Mouse (Mus musculus) lung, adult 2 months (tissue): ENCODE data around the gene Gm28305. TPM values are rescaled to one million over a fixed set of nuclear protein-coding genes. Genes with fewer than 3 reads are reported as not detected.
A peak's percentile ranks its signal among the peaks of the same experiment; 100 is the strongest.

Experiments
- DNase-seq: peaks from one replicate; pipeline ENCODE4 v3.0.0; 2022
- H3K4me1 ChIP-seq: fragments of 200-500 bp; 2 replicates; pipeline ENCODE4 v1.6.1; 2011; ENCODE audit warnings: low read length; ENCODE audit not compliant: control insufficient read depth, insufficient read depth
- H3K4me3 ChIP-seq: fragments of 200-500 bp; replicated peaks from 2 replicates; pipeline ENCODE3; 2011; ENCODE audit warnings: low read depth, mild to moderate bottlenecking, control low read depth, low read length; ENCODE audit errors: extremely low read depth
- CTCF ChIP-seq: fragments of 200-500 bp; IDR thresholded peaks from 2 replicates; pipeline ENCODE4 v1.5.1; 2011; ENCODE audit warnings: mild to moderate bottlenecking, low read length, control low read depth; ENCODE audit not compliant: insufficient read depth
- POLR2A ChIP-seq: fragments of 200-500 bp; IDR thresholded peaks from 2 replicates; pipeline ENCODE4 v1.6.1; 2011; ENCODE audit warnings: low read depth, mild to moderate bottlenecking, control low read depth, low read length, borderline replicate concordance; ENCODE audit errors: extremely low read depth
- WGBS: fragments of 180-500 bp; shearing (Covaris S2); methylation state at CpG from one replicate; pipeline ENCODE4 v1.1.7; 2018; 5-methylcytosine and 5-hydroxymethylcytosine counted together
- polyA plus RNA-seq: library from polyadenylated mRNA; depleted of rRNA; stranded (reverse); fragments of >200 nt; gene quantifications from 2 replicates; pipeline ENCODE4 v1.2.3, GENCODE M21; 2012

Gm28305 gene
- polyA plus RNA-seq, 1 experiment = not detected

DNA sequence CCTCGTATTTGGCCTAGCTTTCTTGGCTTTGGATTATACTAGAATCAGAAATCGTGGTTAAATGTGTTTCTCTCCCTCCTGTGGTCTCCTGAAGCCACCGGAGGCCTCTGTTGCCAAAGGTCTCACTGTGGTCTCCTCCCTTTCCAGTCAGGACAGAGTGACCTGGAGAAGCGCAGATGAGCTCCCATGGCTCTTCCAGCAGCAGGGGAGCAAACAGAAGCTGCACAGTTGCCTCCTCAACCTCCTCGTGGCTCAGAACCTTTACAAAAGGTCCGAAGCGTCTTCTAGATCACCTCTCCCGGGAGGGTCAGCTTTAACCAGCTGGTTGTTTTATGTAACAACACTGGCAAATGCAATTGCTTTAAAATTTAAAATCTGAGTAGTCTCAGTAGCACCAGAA lies 6.2 kb upstream of the Gm28305 start:
- Histone ChIP-seq H3K4me3 (no peak overlapping the region), H3K4me1 (no peaks in the 10 kb centered on the region)
- TF ChIP-seq POLR2A (no peak), CTCF (no peak)
- WGBS = 78% methylated on average over 8 of the region's 8 CpGs
- no peak for DNase-seq

DNA sequence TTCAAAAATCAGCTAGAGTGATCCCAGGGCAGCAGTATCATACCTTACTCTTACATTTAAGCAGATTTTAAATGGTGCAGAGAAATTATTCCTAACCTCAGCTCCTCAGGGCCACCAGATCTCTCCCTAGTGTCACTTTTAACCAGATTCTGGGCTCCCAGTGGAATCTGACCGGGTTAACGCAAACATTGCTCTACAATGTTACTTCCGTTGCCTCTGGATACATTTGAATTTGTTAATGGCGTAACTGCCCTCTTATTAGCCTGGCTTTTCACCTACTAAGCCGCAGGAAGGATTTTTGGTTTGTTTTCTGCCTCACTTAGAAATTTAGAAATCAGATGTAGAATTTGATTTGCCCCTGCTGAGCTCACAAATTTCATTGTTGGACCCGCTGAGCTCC lies 5.7 kb upstream of the Gm28305 start:
- H3K4me3 ChIP-seq = no peak overlapping the region
- H3K4me1 ChIP-seq = no peaks in the 10 kb centered on the region
- TF ChIP-seq POLR2A (no peak), CTCF (no peak)
- WGBS = 79% methylated on average over 6 of the region's 6 CpGs
- DNase-seq = no peak

DNA sequence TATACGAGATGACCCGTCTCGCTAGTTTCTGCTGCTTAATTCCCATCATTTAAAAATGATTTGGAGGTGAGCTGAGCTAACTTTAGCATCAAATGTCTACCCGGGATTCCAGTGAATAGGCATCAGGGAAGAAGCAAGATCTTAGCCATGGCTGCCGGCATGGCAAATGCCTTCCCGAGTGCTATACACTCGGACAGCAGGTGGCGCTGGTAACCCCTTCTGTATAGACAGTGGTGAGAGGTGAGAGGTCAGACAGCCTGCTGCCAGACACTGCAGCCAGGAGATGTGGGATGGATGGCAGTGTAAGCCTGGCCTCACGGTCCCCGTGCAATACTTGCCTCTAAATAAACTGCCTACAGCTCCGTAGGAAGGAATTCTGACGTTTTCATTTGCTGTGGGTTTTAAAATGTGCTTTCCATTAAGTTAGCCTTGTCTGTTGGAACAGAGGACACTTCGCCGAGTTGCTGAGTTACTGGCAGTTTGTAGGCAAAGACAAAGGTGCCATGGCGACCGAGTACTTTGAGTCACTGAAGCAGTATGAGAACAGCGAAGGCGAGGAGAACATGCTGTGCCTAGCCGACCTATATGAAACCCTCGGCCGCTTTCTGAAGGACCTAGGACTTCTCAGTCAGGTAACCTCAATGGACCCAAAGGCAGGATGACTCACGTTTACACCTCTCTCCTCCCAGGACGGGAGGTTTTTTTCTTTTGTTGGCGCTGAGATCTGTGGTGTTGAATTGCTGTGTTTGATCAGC lies 5.0 kb upstream of the Gm28305 start:
- Histone ChIP-seq H3K4me1 (no peaks in the 10 kb centered on the region), H3K4me3 (no peak overlapping the region)
- WGBS = 53% methylated on average over 24 of the region's 24 CpGs
- peak; percentile 79 for TF ChIP-seq CTCF
- TF ChIP-seq POLR2A = no peak
- peak; percentile 73 for DNase-seq

DNA sequence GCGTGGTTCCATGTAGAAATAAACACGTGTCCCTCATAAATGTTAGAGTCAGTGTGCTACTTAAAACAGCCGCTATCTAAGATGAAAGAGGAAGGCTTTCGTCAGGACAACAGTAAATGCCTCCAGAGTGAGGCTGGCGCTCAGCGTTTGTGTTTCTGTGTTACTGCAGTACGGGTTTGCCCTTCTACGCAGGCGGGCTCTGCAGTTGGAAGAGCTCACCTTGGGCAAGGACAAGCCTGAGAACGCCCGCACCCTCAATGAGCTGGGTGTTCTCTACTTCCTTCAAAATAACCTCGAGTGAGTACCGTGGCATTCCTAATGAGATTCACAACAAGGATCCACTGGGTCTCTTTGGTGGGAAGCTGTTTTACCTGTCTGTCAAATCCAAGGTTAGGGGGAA lies 2.2 kb upstream of the Gm28305 start:
- 89% methylated on average over 13 of the region's 13 CpGs for WGBS
- TF ChIP-seq POLR2A = no peak
- TF ChIP-seq CTCF = no peak
- Histone ChIP-seq H3K4me3 (no peak overlapping the region), H3K4me1 (no peaks in the 10 kb centered on the region)
- no peak for DNase-seq

DNA sequence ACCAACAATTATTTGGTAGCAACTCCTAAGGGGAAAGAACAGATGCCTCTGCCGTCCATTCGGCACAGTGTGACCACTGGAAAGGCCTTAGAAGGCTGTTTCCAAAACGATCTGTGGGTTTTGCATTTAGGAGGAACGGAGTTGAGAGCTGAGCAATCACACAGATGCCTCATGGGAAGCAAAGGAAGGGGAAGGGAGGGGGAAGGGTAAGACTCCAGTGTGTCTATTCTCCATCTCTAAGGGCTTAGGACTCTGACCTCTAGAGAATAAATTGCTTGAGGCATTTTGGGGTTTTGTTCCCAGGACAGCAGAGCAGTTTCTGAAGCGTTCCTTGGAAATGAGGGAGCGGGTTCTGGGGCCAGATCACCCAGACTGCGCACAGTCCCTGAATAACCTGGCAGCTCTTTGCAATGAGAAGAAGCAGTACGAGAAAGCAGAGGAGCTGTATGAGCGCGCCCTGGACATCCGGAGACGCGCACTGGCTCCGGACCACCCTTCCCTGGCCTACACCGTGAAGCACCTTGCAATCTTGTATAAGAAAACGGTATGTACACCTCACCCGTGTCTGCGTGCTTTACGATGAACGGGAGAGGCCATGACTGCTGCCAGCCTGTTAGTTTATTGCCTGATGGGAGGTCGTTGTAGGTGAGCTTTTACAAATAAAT lies 1.3 kb upstream of the Gm28305 start:
- DNase-seq = no peak
- WGBS = 89% methylated on average over 21 of the region's 21 CpGs
- H3K4me1 ChIP-seq = no peaks in the 10 kb centered on the region
- TF ChIP-seq POLR2A (no peak), CTCF (no peak)
- H3K4me3 ChIP-seq = no peak overlapping the region

DNA sequence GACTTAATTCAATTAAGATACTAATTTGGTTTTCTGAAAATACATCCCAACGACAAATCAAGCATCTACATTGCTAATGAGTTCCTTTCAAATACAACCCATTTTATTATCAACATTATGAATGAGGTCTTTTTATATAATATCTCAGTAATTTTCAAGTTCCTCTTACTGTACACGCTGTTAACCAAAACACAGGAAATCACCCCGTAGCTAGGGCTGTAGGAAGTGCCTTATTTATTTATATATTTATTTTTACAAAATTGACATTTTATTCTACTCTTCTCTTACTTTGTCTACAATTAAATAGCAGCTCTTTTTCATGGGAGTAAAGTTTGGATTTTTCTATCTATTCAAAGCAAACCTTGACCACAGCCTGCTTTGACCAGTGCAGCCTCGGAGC lies 720 bp upstream of the Gm28305 start:
- H3K4me1 ChIP-seq = no peaks in the 10 kb centered on the region
- no peak overlapping the region for H3K4me3 ChIP-seq
- TF ChIP-seq CTCF (no peak), POLR2A (no peak)
- 60% methylated on average over 4 of the region's 4 CpGs for WGBS
- no peak for DNase-seq

DNA sequence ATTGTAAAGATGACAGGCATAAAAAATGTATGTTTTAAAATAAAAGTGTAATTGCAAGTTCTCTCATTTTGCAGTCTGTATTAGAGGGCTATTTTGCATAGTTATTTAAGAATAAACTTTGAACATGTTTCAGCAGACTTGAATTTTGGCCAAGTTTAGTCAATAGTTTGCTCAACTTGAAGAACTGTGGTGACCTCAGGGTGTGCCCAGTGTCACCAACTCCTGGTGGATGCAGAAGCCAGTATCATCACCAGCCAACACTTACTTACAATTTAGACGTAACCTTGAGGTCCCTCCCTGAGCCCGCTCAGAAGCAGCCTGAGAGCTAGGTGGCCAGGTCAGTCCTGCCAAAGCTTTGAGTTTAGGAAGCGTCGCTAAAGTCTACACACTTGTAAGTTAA lies 3.2 kb downstream of the Gm28305 start:
- TF ChIP-seq CTCF = no peak
- no peak for TF ChIP-seq POLR2A
- WGBS = 77% methylated on average over 4 of the region's 4 CpGs
- Histone ChIP-seq H3K4me3 (no peak overlapping the region), H3K4me1 (no peaks in the 10 kb centered on the region)
- DNase-seq = no peak

DNA sequence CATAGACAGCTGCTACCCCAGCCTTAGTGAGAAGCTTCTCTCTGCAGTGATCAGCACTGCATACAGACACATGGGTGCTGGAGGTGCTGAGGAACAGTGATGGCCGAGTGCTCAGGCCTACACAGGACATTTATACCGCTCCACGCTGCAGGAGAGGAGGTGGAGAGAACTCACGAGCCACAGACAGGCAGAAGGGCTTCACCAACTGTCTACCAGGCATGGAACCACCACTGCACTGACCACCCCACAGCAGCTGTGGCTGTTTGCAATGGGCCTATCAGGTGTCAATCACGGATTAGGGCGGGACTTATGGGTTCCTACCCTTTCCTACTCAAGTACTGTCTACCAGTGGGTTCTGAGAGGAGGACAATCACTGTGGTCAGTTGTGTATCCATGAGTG lies 10.6 kb downstream of the Gm28305 start:
- TF ChIP-seq POLR2A (no peak), CTCF (no peak)
- 91% methylated on average over 6 of the region's 6 CpGs for WGBS
- no peak for DNase-seq
- Histone ChIP-seq H3K4me1 (no peaks in the 10 kb centered on the region), H3K4me3 (no peak overlapping the region)

DNA sequence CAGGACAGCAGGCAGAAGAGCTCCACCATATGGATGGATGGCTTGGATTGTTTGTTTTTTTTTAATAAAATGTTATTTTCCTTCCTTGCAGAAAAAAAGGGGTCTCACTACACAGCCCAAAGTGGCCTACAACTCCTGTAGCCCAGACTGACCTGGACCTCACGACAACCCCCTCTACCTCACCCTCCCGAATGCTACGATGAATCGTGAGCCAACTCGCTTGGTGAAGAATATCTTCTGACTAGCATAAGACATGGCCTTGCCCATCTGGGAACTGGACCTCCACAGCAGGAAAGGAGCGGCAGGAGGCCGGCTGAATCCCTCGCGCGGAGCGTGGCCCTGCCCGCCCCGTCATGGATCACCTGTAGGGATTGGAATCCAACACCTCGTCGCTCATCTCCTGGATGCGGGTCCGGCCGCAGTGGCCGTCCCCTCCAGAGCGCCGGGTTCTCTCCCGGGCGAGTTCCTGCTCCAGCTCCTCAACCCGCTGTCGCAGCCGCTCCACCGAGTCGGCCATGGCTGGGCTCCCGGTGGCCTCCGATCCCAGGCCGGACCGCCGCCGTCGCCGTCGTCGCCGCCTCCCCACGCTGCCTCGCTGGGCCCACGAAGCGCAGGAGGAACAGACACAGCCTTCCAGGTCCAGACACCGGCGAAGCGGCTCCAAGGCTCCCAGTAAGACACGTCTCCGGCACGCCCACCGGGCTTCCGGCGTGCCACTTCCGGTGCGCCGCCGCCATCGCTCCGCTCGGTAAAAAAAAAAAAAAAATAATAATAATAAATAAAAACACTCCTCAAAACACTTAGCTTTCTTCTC lies 22.2 kb downstream of the Gm28305 start, which contains the start of gene Uba5:
TSS of gene Uba5 (minus strand) at position 705 of the 814 bp plus-strand sequence.
- no peak for DNase-seq
- TF ChIP-seq POLR2A = peak; percentile 53; the same call in 1 of the 2 replicates
- TF ChIP-seq CTCF = no peak
- peak within 1 kb of the TSS; percentile 93 for H3K4me3 ChIP-seq
- under 1% methylated on average over 59 of the region's 59 CpGs for WGBS
- H3K4me1 ChIP-seq = peaks cover 5% of the 10 kb centered on the region; the same call in 1 of the 2 replicates
